ENCODE assay signal across 11 mouse cellular contexts in genomic region chr9:102243296-102243695, GRCm38 (mm10).
DNase-seq lines count a peak whose midpoint lies in the region; ATAC-seq and TF ChIP-seq lines count a peak whose summit lies in the region.
"Had no signal": no experiment of that assay in that cellular context is flagged by ENCODE, and none has a peak within 500 bp of the region (broad histone marks: within the 10 kb centered on the region; RNA-seq: fewer than 3 reads in every experiment).

No protein-coding gene starts in this region.

- no peaks in the 10 kb centered on the region for H3K36me3 ChIP-seq in kidney, embryonic 16.5 days (ENCODE audit: insufficient read depth, low read length)
- H3K36me3 ChIP-seq in kidney, adult 2 months (ENCODE audit: control insufficient read depth, insufficient read depth, low read length) = no peaks in the 10 kb centered on the region
- no peaks in the 10 kb centered on the region for H3K36me3 ChIP-seq in embryonic facial prominence, embryonic 10.5 days (replicated peaks)
- no peaks in the 10 kb centered on the region for H3K36me3 ChIP-seq in hindbrain, embryonic 13.5 days
- H3K36me3 ChIP-seq in neural tube, embryonic 12.5 days = no peaks in the 10 kb centered on the region

- TF ChIP-seq POLR2A in kidney, adult 2 months (IDR thresholded peaks at IDR 0.05; ENCODE audit: low read depth, low read length) = no peak

- no peaks in the 10 kb centered on the region for H3K9me3 ChIP-seq in kidney, embryonic 16.5 days (ENCODE audit: low read length)
- no peaks in the 10 kb centered on the region for H3K9me3 ChIP-seq in embryonic facial prominence, embryonic 10.5 days
- H3K9me3 ChIP-seq in hindbrain, embryonic 13.5 days = no peaks in the 10 kb centered on the region
- no peaks in the 10 kb centered on the region for H3K9me3 ChIP-seq in neural tube, embryonic 12.5 days

- H3K4me1 ChIP-seq in kidney, embryonic 16.5 days (ENCODE audit: insufficient read depth, low read length) = peaks cover 6% of the 10 kb centered on the region
- no peaks in the 10 kb centered on the region for H3K4me1 ChIP-seq in kidney, adult 2 months (ENCODE audit: control insufficient read depth, insufficient read depth, low read length)
- peaks cover 31% of the 10 kb centered on the region for H3K4me1 ChIP-seq in embryonic facial prominence, embryonic 10.5 days
- H3K4me1 ChIP-seq in hindbrain, embryonic 13.5 days (replicated peaks) = peaks cover 68% of the 10 kb centered on the region
- peaks cover 29% of the 10 kb centered on the region for H3K4me1 ChIP-seq in neural tube, embryonic 12.5 days

- H3K27ac ChIP-seq in kidney, embryonic 16.5 days (ENCODE audit: low read length) = no peak overlapping the region
- no peak overlapping the region for H3K27ac ChIP-seq in kidney, adult 2 months (ENCODE audit: insufficient read depth, low read depth, low read length)
- 0 out of 2 replicates have a peak overlapping the region, but pooled peaks have one; percentile 44 for H3K27ac ChIP-seq in embryonic facial prominence, embryonic 10.5 days (replicated peaks)
- peak overlapping the region; percentile 52 for H3K27ac ChIP-seq in hindbrain, embryonic 13.5 days
- H3K27ac ChIP-seq in neural tube, embryonic 12.5 days = no peak overlapping the region
- H3K27ac ChIP-seq: liver, embryonic 14.5 days; stomach, postnatal 0 days had no signal

- no peak overlapping the region for H3K9ac ChIP-seq in kidney, embryonic 16.5 days (replicated peaks; ENCODE audit: low read length)
- no peak overlapping the region; the same call in 1 of the 2 replicates for H3K9ac ChIP-seq in hindbrain, embryonic 13.5 days
- H3K9ac ChIP-seq in neural tube, embryonic 12.5 days = no peak overlapping the region
- H3K9ac ChIP-seq: liver, embryonic 14.5 days had no signal

- no peak for TF ChIP-seq CTCF in kidney, adult 2 months (conservative IDR thresholded peaks at IDR 0.05; ENCODE audit: insufficient read depth, insufficient read length, low read depth, low read length)

- 23% methylated on average over 7 of the region's 7 CpGs for WGBS in kidney, embryonic 16.5 days
- WGBS in kidney, adult 2 months = 40% methylated on average over 7 of the region's 7 CpGs
- WGBS in embryonic facial prominence, embryonic 10.5 days = 16% methylated on average over 7 of the region's 7 CpGs
- 4% methylated on average over 7 of the region's 7 CpGs for WGBS in hindbrain, embryonic 13.5 days
- 12% methylated on average over 7 of the region's 7 CpGs for WGBS in neural tube, embryonic 12.5 days

- no peak for DNase-seq in kidney, adult 2 months
- peak; percentile 31 for DNase-seq in embryonic facial prominence, embryonic 10.5 days (ENCODE audit: low spot score)
- DNase-seq in adrenal gland, postnatal 36 days = no peak
- DNase-seq in adrenal gland, postnatal 4 days (ENCODE audit: low spot score in 2 of 2) = no peak
- DNase-seq in layer of hippocampus, adult 9-10 months (ENCODE audit: low spot score) = no peak
- DNase-seq: right cerebral cortex, adult 18-20 months had no signal

- H3K27me3 ChIP-seq in kidney, embryonic 16.5 days (ENCODE audit: insufficient read depth, low read length) = no peaks in the 10 kb centered on the region
- H3K27me3 ChIP-seq in kidney, adult 2 months (replicated peaks; ENCODE audit: control insufficient read depth, insufficient read depth, low read length) = no peaks in the 10 kb centered on the region
- peaks cover 15% of the 10 kb centered on the region for H3K27me3 ChIP-seq in embryonic facial prominence, embryonic 10.5 days (replicated peaks; ENCODE audit: low read depth, poor library complexity, severe bottlenecking)
- peaks cover 10% of the 10 kb centered on the region for H3K27me3 ChIP-seq in hindbrain, embryonic 13.5 days
- peaks cover 15% of the 10 kb centered on the region; the same call in 1 of the 2 replicates for H3K27me3 ChIP-seq in neural tube, embryonic 12.5 days (replicated peaks)

- H3K4me3 ChIP-seq in kidney, embryonic 16.5 days (ENCODE audit: low read length) = no peak overlapping the region
- H3K4me3 ChIP-seq in kidney, adult 2 months (ENCODE audit: insufficient read depth, low read depth, low read length) = no peak overlapping the region
- no peak overlapping the region for H3K4me3 ChIP-seq in embryonic facial prominence, embryonic 10.5 days
- no peak overlapping the region for H3K4me3 ChIP-seq in hindbrain, embryonic 13.5 days
- no peak overlapping the region for H3K4me3 ChIP-seq in neural tube, embryonic 12.5 days

- H3K4me2 ChIP-seq in kidney, embryonic 16.5 days (replicated peaks; ENCODE audit: low read depth, low read length) = no peak overlapping the region
- H3K4me2 ChIP-seq in hindbrain, embryonic 13.5 days = 0 out of 2 replicates have a peak overlapping the region, but pooled peaks have one; percentile 16
- peak overlapping the region; percentile 15 for H3K4me2 ChIP-seq in neural tube, embryonic 12.5 days (replicated peaks)

- ATAC-seq in kidney, embryonic 16.5 days (ENCODE audit: low FRiP score, low TSS enrichment) = peak; percentile 50; the same call in 1 of the 2 replicates
- ATAC-seq in hindbrain, embryonic 13.5 days (ENCODE audit: low FRiP score) = peak; percentile 87
- ATAC-seq in neural tube, embryonic 12.5 days (ENCODE audit: low FRiP score, low read depth) = peak; percentile 65

Comparison
In these comparisons a context has a peak if more than half of its experiments do, and no peak if none do; other contexts are left out.
1. H3K27ac ChIP-seq: peak in embryonic facial prominence, embryonic 10.5 days (single experiment) and hindbrain, embryonic 13.5 days (single experiment); none in kidney, embryonic 16.5 days (single experiment), kidney, adult 2 months (single experiment) and neural tube, embryonic 12.5 days (single experiment).
2. Peak in every context shown above with its lines, with median percentiles within 50 percentile points of each other: ATAC-seq.